Mouse (Mus musculus) urinary bladder, postnatal 4 days (tissue): Measurements from ENCODE around the gene Lama4.

ENCODE experiments used
- DNase-seq, 2 experiments: peaks; one replicate each; pipeline ENCODE4 v3.0.0; 2021 to 2022; ENCODE audit warnings: low spot score in 2 of 2

The Lama4 gene

GRCm38 (mm10) chr10:39157321-39157720 lies 192.0 kb downstream of the Lama4 start:
- DNase-seq: no peak

- no peak for DNase-seq
Measured at GRCm38 (mm10) chr10:39158306-39158705, 193.0 kb downstream of the Lama4 start.
